In genomic region chr2:141234724-141235453, GRCm38 (mm10) we compare ENCODE assay signal across 15 mouse cellular contexts.
A peak's percentile ranks its signal among the peaks of the same experiment; 100 is the strongest.
DNase-seq lines count a peak whose midpoint lies in the region; ATAC-seq lines count a peak whose summit lies in the region.
"Had no signal": no experiment of that assay in that cellular context is flagged by ENCODE, and none has a peak within 500 bp of the region (broad histone marks: within the 10 kb centered on the region; RNA-seq: fewer than 3 reads in every experiment).

No protein-coding gene starts in this region.

- H3K4me2 ChIP-seq in embryonic facial prominence, embryonic 13.5 days: no peak overlapping the region
- H3K4me2 ChIP-seq in limb, embryonic 15.5 days: no peak overlapping the region
- H3K4me2 ChIP-seq in forebrain, embryonic 14.5 days (ENCODE audit: low read length): no peak overlapping the region
- H3K4me2 ChIP-seq: hindbrain, embryonic 15.5 days had no signal

- no peaks in the 10 kb centered on the region for H3K36me3 ChIP-seq in embryonic facial prominence, embryonic 13.5 days
- no peaks in the 10 kb centered on the region for H3K36me3 ChIP-seq in limb, embryonic 15.5 days
- no peaks in the 10 kb centered on the region for H3K36me3 ChIP-seq in forebrain, embryonic 14.5 days (ENCODE audit: control insufficient read depth, insufficient read depth, low read length)
- H3K36me3 ChIP-seq: hindbrain, embryonic 15.5 days; midbrain, embryonic 10.5 days had no signal

- H3K4me1 ChIP-seq in embryonic facial prominence, embryonic 13.5 days: peaks cover 47% of the 10 kb centered on the region
- H3K4me1 ChIP-seq in limb, embryonic 15.5 days: peaks cover 20% of the 10 kb centered on the region
- H3K4me1 ChIP-seq in forebrain, embryonic 14.5 days (ENCODE audit: control insufficient read depth, insufficient read depth, low read length): no peaks in the 10 kb centered on the region

- H3K9ac ChIP-seq in embryonic facial prominence, embryonic 13.5 days: no peak overlapping the region
- H3K9ac ChIP-seq in limb, embryonic 15.5 days: no peak overlapping the region
- no peak overlapping the region for H3K9ac ChIP-seq in forebrain, embryonic 14.5 days (ENCODE audit: low read length)
- H3K9ac ChIP-seq: hindbrain, embryonic 15.5 days; liver, embryonic 14.5 days had no signal

- 9% methylated on average over 5 of the region's 5 CpGs for WGBS in embryonic facial prominence, embryonic 13.5 days
- 8% methylated on average over 5 of the region's 5 CpGs for WGBS in limb, embryonic 15.5 days
- 44% methylated on average over 5 of the region's 5 CpGs for WGBS in forebrain, embryonic 14.5 days

- H3K27ac ChIP-seq in embryonic facial prominence, embryonic 13.5 days: peak overlapping the region; percentile 86
- peak overlapping the region; percentile 47 for H3K27ac ChIP-seq in limb, embryonic 15.5 days
- no peak overlapping the region for H3K27ac ChIP-seq in forebrain, embryonic 14.5 days (ENCODE audit: low read depth, low read length)
- H3K27ac ChIP-seq: hindbrain, embryonic 15.5 days; liver, embryonic 14.5 days; midbrain, embryonic 10.5 days had no signal

- H3K4me3 ChIP-seq in embryonic facial prominence, embryonic 13.5 days: no peak overlapping the region
- no peak overlapping the region for H3K4me3 ChIP-seq in limb, embryonic 15.5 days
- no peak overlapping the region for H3K4me3 ChIP-seq in forebrain, embryonic 14.5 days (ENCODE audit: low read depth, low read length)
- H3K4me3 ChIP-seq: hindbrain, embryonic 15.5 days; midbrain, embryonic 10.5 days had no signal

- DNase-seq in kidney, postnatal 10 days: peak; percentile 9
- DNase-seq in kidney, postnatal 25 days: no peak
- DNase-seq in ZHBTc4 (ENCODE audit: low read depth, low spot score): peak; percentile 10
- DNase-seq in right cerebral cortex, adult 2 months (ENCODE audit: low spot score in 2 of 2): no peak
- DNase-seq in forebrain, embryonic 14.5 days (ENCODE audit: low spot score): no peak
- DNase-seq in urinary bladder, postnatal 14 days (ENCODE audit: low spot score): no peak
- DNase-seq: adrenal gland, postnatal 10 days; cerebellum, postnatal 14 days; gastrocnemius, postnatal 14 days had no signal

- ATAC-seq in embryonic facial prominence, embryonic 13.5 days (ENCODE audit: insufficient number of reproducible peaks, insufficient read depth, low FRiP score, low TSS enrichment, low read depth): no peak
- ATAC-seq in limb, embryonic 15.5 days (ENCODE audit: insufficient number of reproducible peaks, low FRiP score, low TSS enrichment, low read depth): no peak
- ATAC-seq in forebrain, embryonic 14.5 days: no peak
- ATAC-seq: CD4-positive, CD25-positive, alpha-beta regulatory T cell, adult 4 months had no signal

- no peaks in the 10 kb centered on the region for H3K27me3 ChIP-seq in embryonic facial prominence, embryonic 13.5 days
- no peaks in the 10 kb centered on the region for H3K27me3 ChIP-seq in limb, embryonic 15.5 days
- H3K27me3 ChIP-seq in forebrain, embryonic 14.5 days (replicated peaks; ENCODE audit: control insufficient read depth, insufficient read depth, low read length): no peaks in the 10 kb centered on the region
- H3K27me3 ChIP-seq: hindbrain, embryonic 15.5 days had no signal

- H3K9me3 ChIP-seq in embryonic facial prominence, embryonic 13.5 days: no peaks in the 10 kb centered on the region
- no peaks in the 10 kb centered on the region for H3K9me3 ChIP-seq in limb, embryonic 15.5 days
- H3K9me3 ChIP-seq in forebrain, embryonic 14.5 days (replicated peaks; ENCODE audit: control insufficient read depth, low read length): no peaks in the 10 kb centered on the region
- H3K9me3 ChIP-seq: hindbrain, embryonic 15.5 days; midbrain, embryonic 10.5 days had no signal

Comparison
In these comparisons a context has a peak if more than half of its experiments do, and no peak if none do; other contexts are left out.
1. DNase-seq: peak in kidney, postnatal 10 days (single experiment) and ZHBTc4 (single experiment); none in kidney, postnatal 25 days (0 of 2), right cerebral cortex, adult 2 months (0 of 2), forebrain, embryonic 14.5 days (single experiment) and urinary bladder, postnatal 14 days (single experiment).